18 mouse cellular contexts compared by ENCODE assay signal in the genomic region with DNA sequence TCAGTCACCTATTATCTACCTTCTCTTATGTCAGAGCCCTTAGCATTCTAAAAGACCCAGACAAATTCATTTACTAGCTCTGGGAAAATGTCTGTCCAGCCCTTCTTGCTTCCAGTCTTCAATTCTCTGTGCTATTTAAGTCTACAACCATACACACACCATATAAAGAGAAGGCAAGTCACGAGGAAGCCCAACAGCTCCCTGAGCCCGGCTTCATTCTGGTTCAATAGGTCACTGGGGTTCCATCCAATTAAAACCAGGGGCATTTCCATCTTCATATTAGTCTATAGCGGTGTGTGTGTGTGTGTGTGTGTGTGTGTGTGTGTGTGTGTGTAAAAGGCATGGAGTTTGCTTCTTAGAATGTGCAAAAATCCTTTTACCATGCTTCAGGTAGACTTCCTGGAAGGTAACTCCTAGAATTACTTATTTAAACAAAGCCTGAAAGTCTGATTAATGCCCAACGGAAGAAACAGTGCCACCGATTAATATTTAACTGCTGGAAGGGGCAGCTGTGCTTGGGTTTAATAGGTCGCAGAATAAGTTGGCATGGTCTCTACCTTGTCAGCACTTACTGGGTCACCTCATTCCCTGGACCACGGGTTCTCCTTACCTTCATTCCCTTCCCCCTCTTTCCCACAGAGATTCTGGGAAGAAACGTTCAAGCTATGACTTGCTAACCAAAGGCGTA. TPM values are rescaled to one million over a fixed set of nuclear protein-coding genes. Genes with fewer than 3 reads are reported as not detected.
DNase-seq lines count a peak whose midpoint lies in the region; ATAC-seq and TF ChIP-seq lines count a peak whose summit lies in the region.
"Had no signal": no experiment of that assay in that cellular context is flagged by ENCODE, and none has a peak within 500 bp of the region (broad histone marks: within the 10 kb centered on the region; RNA-seq: fewer than 3 reads in every experiment).

No protein-coding gene starts in this region.

- H3K27me3 ChIP-seq in lung, embryonic 15.5 days, result no peaks in the 10 kb centered on the region
- no peaks in the 10 kb centered on the region for H3K27me3 ChIP-seq in intestine, postnatal 0 days (replicated peaks; ENCODE audit: control insufficient read depth, insufficient read depth, low read length)
- H3K27me3 ChIP-seq in kidney, postnatal 0 days (ENCODE audit: insufficient read depth, low read length), result no peaks in the 10 kb centered on the region
- H3K27me3 ChIP-seq in stomach, embryonic 16.5 days (ENCODE audit: control insufficient read depth, insufficient read depth, low read length), result no peaks in the 10 kb centered on the region
- H3K27me3 ChIP-seq: liver, embryonic 15.5 days had no signal

- ATAC-seq in lung, embryonic 15.5 days (ENCODE audit: borderline replicate concordance, extremely low read depth, low FRiP score, low TSS enrichment), result peak; percentile 64; the same call in 1 of the 2 replicates
- ATAC-seq in intestine, postnatal 0 days, result peak; percentile 76
- peak; percentile 94 for ATAC-seq in kidney, postnatal 0 days (replicated peaks; ENCODE audit: low FRiP score, low read depth)
- ATAC-seq in stomach, embryonic 16.5 days (ENCODE audit: insufficient read depth, low FRiP score), result peak; percentile 83
- ATAC-seq in frontal cortex, adult (ENCODE audit: low TSS enrichment), result no peak
- ATAC-seq: hindbrain, embryonic 16.5 days had no signal

- no peak for DNase-seq in lung, postnatal 14 days
- DNase-seq in kidney, postnatal 0 days (ENCODE audit: low spot score), result peak; percentile 60
- no peak for DNase-seq in ovary, adult 18-20 months (ENCODE audit: low spot score)
- no peak for DNase-seq in cerebellum, adult 9-10 months
- DNase-seq: B cell, adult 2 months; cerebellum, adult 11-12 months; gastrocnemius, postnatal 14 days; heart, postnatal 14 days; spleen, adult 18-20 months had no signal

- no peaks in the 10 kb centered on the region for H3K9me3 ChIP-seq in lung, embryonic 15.5 days
- no peaks in the 10 kb centered on the region for H3K9me3 ChIP-seq in intestine, postnatal 0 days (ENCODE audit: control insufficient read depth)
- H3K9me3 ChIP-seq in kidney, postnatal 0 days (replicated peaks; ENCODE audit: low read length), result no peaks in the 10 kb centered on the region
- H3K9me3 ChIP-seq in stomach, embryonic 16.5 days (replicated peaks; ENCODE audit: control insufficient read depth, low read length), result no peaks in the 10 kb centered on the region
- H3K9me3 ChIP-seq: limb, embryonic 10.5 days; liver, embryonic 15.5 days; neural tube, embryonic 13.5 days had no signal

- no peak for TF ChIP-seq CTCF in intestine, postnatal 0 days (IDR thresholded peaks at IDR 0.05; ENCODE audit: low read depth)
- no peak for TF ChIP-seq CTCF in kidney, postnatal 0 days (IDR thresholded peaks at IDR 0.05; ENCODE audit: low read depth)

- peak overlapping the region; percentile 60 for H3K27ac ChIP-seq in lung, embryonic 15.5 days
- H3K27ac ChIP-seq in intestine, postnatal 0 days (ENCODE audit: low read depth, low read length), result peak overlapping the region; percentile 46
- peak overlapping the region; percentile 78 for H3K27ac ChIP-seq in kidney, postnatal 0 days
- peak overlapping the region; percentile 91 for H3K27ac ChIP-seq in stomach, embryonic 16.5 days (ENCODE audit: low read length)
- H3K27ac ChIP-seq: limb, embryonic 10.5 days; liver, embryonic 15.5 days; neural tube, embryonic 13.5 days had no signal

- 53% methylated on average over 9 of the region's 9 CpGs for WGBS in lung, embryonic 15.5 days
- 28% methylated on average over 9 of the region's 9 CpGs for WGBS in intestine, postnatal 0 days
- 43% methylated on average over 9 of the region's 9 CpGs for WGBS in kidney, postnatal 0 days
- WGBS in stomach, embryonic 16.5 days, result 48% methylated on average over 9 of the region's 9 CpGs

- peaks cover 33% of the 10 kb centered on the region for H3K4me1 ChIP-seq in lung, embryonic 15.5 days
- H3K4me1 ChIP-seq in intestine, postnatal 0 days (replicated peaks; ENCODE audit: control insufficient read depth, insufficient read depth, low read length), result no peaks in the 10 kb centered on the region; the same call in 1 of the 2 replicates
- peaks cover 17% of the 10 kb centered on the region for H3K4me1 ChIP-seq in kidney, postnatal 0 days (replicated peaks; ENCODE audit: insufficient read depth, low read length)
- peaks cover 20% of the 10 kb centered on the region for H3K4me1 ChIP-seq in stomach, embryonic 16.5 days (ENCODE audit: control insufficient read depth, insufficient read depth, low read length)

- no peak overlapping the region for H3K9ac ChIP-seq in lung, embryonic 15.5 days
- no peak overlapping the region for H3K9ac ChIP-seq in intestine, postnatal 0 days (ENCODE audit: low read depth, low read length)
- no peak overlapping the region for H3K9ac ChIP-seq in kidney, postnatal 0 days (ENCODE audit: low read depth, low read length)
- H3K9ac ChIP-seq in stomach, embryonic 16.5 days (ENCODE audit: low read length), result no peak overlapping the region
- H3K9ac ChIP-seq: liver, embryonic 15.5 days; neural tube, embryonic 13.5 days had no signal

- H3K4me3 ChIP-seq in lung, embryonic 15.5 days, result no peak overlapping the region
- no peak overlapping the region for H3K4me3 ChIP-seq in intestine, postnatal 0 days (ENCODE audit: low read depth, low read length)
- no peak overlapping the region for H3K4me3 ChIP-seq in kidney, postnatal 0 days (replicated peaks; ENCODE audit: low read depth, low read length)
- H3K4me3 ChIP-seq in stomach, embryonic 16.5 days (replicated peaks; ENCODE audit: low read length), result no peak overlapping the region
- H3K4me3 ChIP-seq: forebrain, embryonic 10.5 days; limb, embryonic 10.5 days; liver, embryonic 15.5 days; neural tube, embryonic 13.5 days had no signal

- H3K4me2 ChIP-seq in lung, embryonic 15.5 days, result no peak overlapping the region; the same call in 1 of the 2 replicates
- peak overlapping the region; percentile 17; the same call in 1 of the 2 replicates for H3K4me2 ChIP-seq in intestine, postnatal 0 days (replicated peaks; ENCODE audit: low read depth)
- no peak overlapping the region for H3K4me2 ChIP-seq in kidney, postnatal 0 days (ENCODE audit: low read length)
- 0 out of 2 replicates have a peak overlapping the region, but pooled peaks have one; percentile 8 for H3K4me2 ChIP-seq in stomach, embryonic 16.5 days (ENCODE audit: low read depth, low read length)
- H3K4me2 ChIP-seq: liver, embryonic 15.5 days; neural tube, embryonic 13.5 days had no signal

- H3K36me3 ChIP-seq in lung, embryonic 15.5 days, result peaks cover 3% of the 10 kb centered on the region; the same call in 1 of the 2 replicates
- no peaks in the 10 kb centered on the region for H3K36me3 ChIP-seq in intestine, postnatal 0 days (ENCODE audit: control insufficient read depth, insufficient read depth)
- H3K36me3 ChIP-seq in kidney, postnatal 0 days (ENCODE audit: insufficient read depth, low read length), result no peaks in the 10 kb centered on the region
- H3K36me3 ChIP-seq in stomach, embryonic 16.5 days (ENCODE audit: control insufficient read depth, insufficient read depth, low read length), result no peaks in the 10 kb centered on the region
- H3K36me3 ChIP-seq: forebrain, embryonic 10.5 days; limb, embryonic 10.5 days; liver, embryonic 15.5 days; neural tube, embryonic 13.5 days had no signal

RNA-seq across cellular contexts. Expression of a gene that starts 6.1 kb away (rescaled TPM):
- polyA plus RNA-seq in lung, embryonic 15.5 days (2015; fragmentation: Nextera tagmentation; extraction: Ambion mirVana), result 77.1 and 81.4 TPM in 2 replicates
- 32.1 and 36.9 TPM in 2 replicates for polyA plus RNA-seq in intestine, postnatal 0 days (2015; fragmentation: Nextera tagmentation; extraction: Ambion mirVana)
- 82.4 and 84.5 TPM in 2 replicates for polyA plus RNA-seq in kidney, postnatal 0 days (2015; fragmentation: Nextera tagmentation; extraction: Ambion mirVana)
- polyA plus RNA-seq in stomach, embryonic 16.5 days (2015; fragmentation: Nextera tagmentation; extraction: Ambion mirVana), result 40.7 and 47.1 TPM in 2 replicates

Comparison
In these comparisons a context has a peak if more than half of its experiments do, and no peak if none do; other contexts are left out.
1. H3K4me2 ChIP-seq: peak in intestine, postnatal 0 days (single experiment) and stomach, embryonic 16.5 days (single experiment); none in lung, embryonic 15.5 days (single experiment) and kidney, postnatal 0 days (single experiment).
2. Peak in every context shown above with its lines, with median percentiles within 50 percentile points of each other: H3K27ac ChIP-seq.